Mouse (Mus musculus) lung, adult 2 months (tissue): Measurements from ENCODE around the gene Wfdc21.

ENCODE experiments used
- CTCF ChIP-seq: fragments of 200-500 bp; IDR thresholded peaks from 2 replicates; pipeline ENCODE4 v1.5.1; 2011; ENCODE audit warnings: mild to moderate bottlenecking, low read length, control low read depth; ENCODE audit not compliant: insufficient read depth
- POLR2A ChIP-seq: fragments of 200-500 bp; IDR thresholded peaks from 2 replicates; pipeline ENCODE4 v1.6.1; 2011; ENCODE audit warnings: low read depth, mild to moderate bottlenecking, control low read depth, low read length, borderline replicate concordance; ENCODE audit errors: extremely low read depth

- TF ChIP-seq CTCF (no peak), POLR2A (no peak)
Measured at GRCm38 (mm10) chr11:83737109-83737558, 9.6 kb upstream of the Wfdc21 start.
